Mouse (Mus musculus): ENCODE data around the gene Slc38a4. TPM values are rescaled to one million over a fixed set of nuclear protein-coding genes. Genes with fewer than 3 reads are reported as not detected.

Gene Slc38a4
- polyA plus RNA-seq (2012), result not detected in 2 replicates

DNA sequence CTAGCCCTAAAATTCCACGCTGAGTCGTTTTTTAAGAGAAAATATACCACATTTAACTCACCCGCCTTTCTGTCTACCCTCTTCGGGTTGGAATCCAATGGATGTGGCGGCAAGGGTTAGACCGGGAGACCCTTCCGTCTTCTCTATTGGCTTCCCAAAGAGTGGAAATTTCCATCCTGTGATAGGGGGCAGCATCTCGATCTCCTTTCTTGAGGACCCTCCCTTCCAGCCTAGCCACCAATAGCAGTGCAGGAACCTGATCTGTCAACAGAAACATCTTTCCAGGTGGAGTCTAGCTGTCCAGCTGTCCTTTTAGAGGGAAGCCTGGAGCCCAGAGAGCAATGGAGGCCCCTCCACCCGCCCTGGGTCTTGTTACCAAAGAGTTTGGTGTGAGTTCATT lies at the start of gene Slc38a4:
Slc38a4 (minus strand) TSS at position 163 of the 400 bp plus-strand sequence.

Other genes starting within 250 kb of the Slc38a4 start
- gene Pced1b, start 191.2 kb upstream of the Slc38a4 start, polyA plus RNA-seq (2012), result 6.4 and 9.1 TPM in 2 replicates
- 0.49 and 0.57 TPM in 2 replicates for gene Amigo2, start 191.3 kb upstream of the Slc38a4 start, polyA plus RNA-seq (2012)